Mouse (Mus musculus) embryo, embryonic 10.5 days (tissue): ENCODE measurements around the gene Zfp719.

ENCODE experiments used
- DNase-seq: peaks from one replicate; pipeline ENCODE4 v3.0.0-alpha.2; 2015; ENCODE audit warnings: low spot score

Gene Zfp719

GRCm38 (mm10) chr7:43607743-43608287, 28.4 kb downstream of the Zfp719 start:
- DNase-seq = no peak

- DNase-seq = no peak
These were observed 29.0 kb downstream of the Zfp719 start for GRCm38 (mm10) chr7:43608316-43608824.

DNA sequence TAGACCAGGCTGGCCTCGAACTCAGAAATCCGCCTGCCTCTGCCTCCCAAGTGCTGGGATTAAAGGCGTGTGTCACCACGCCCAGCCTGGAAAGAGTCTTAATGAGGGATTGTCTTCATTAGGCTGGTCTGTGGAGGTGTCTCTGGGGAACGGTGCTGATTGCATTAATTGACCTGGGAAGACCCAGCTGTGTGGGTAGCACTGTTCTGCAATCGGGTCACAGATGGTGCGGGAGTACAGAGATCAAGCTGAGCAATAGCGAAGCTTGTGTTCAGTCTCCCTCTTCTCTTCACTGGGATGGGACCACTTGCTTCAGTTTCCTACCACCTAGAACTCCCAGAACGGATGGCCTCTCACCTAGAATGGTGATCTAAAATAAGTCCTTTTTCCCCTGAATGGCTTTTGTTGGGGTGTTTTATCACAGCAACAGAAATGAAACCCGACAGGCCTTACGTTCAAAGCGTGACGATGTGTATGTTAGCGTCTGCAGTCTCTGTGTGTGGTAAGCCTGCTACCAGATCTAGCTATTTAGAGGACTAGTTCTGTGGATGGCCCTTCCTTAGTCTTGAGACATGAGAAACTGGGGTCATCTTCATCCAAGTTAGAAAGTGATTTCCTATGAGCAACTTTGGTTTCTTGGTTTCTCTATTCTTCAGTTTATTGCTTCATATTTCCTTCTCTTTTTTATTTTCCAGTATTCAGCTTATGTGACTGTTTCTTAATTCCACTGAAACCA, 34.6 kb downstream of the Zfp719 start:
- no peak for DNase-seq

DNA sequence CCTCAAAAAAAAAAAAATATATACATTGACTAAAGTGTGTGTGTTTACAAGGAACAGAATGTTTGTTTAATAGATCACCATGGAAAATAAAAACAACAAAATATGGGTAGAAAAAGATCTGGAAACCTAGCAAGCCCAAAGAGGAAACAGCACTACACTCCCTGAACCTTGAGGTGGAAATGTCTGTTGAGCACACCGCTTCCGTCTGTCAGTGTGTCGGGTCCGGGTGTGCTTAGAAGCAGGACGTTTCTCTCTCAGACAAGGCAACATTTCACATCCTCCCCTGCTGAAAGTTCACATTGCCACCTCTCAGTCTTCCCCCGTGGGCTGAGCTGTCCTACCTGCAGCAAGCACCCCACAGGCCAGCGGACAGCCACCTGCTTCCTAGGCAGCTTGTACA, 43.5 kb downstream of the Zfp719 start:
- DNase-seq = no peak

DNA sequence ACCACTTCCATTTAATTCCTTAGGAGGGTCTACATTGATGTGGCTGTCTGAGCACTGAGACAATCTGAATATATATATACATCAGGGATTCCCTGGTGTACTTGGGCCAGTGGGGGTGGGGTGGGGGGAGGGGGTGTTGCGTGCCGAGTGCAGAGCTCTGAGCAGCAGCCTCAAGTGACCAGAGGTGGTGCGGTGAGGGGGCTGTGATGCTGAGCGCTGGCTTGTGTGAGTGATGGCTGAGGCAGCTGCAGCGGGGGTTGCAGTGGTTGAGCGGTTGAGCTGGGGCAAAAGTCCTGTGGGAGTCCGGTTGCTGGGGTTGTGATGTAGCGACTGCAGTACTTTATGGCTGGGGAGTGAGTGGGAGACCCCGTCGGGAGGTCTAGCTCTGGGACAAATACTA, 44.4 kb downstream of the Zfp719 start:
- peak; percentile 30 for DNase-seq

DNA sequence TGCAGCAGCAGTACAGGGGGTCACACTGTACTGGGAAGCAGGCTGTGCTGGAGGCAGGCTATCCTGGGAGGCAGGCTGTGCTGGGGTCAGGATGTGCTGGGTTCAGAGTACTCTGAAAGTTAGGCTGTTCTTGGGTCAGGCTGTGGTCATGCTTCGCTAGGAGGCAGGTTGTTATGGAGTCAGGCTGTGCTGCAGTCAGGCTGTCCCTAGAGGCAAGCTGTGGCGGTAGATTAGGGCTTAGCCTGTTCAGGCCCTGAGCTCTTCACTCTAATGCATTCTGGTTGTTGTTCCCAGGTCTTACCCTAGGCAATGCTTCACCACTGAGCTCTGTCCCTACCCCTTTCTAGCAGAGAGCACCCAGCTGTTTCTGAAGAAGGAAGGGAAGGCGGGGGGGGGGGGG, 45.7 kb downstream of the Zfp719 start:
- no peak for DNase-seq

- DNase-seq = no peak
These were observed 46.5 kb downstream of the Zfp719 start for GRCm38 (mm10) chr7:43625794-43626422.

DNA sequence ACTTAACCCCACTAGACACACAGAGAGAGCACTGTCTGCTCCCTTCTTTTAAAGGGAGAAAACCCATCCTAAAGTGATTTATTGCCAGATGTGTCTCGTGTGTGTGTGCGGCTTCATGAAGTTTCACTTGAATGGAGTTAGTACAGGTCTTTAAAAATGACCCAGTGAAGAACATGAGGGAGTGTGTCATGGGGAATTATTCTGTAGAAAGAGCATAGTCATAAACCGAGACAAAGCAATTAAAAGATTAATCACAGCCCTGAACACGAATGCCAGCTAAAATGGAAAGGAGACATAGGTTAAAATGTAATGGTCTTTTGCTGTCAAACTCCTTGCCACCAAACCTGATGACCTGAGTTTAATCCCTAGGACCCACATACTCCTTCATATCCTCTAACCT, 54.5 kb downstream of the Zfp719 start:
- DNase-seq = no peak

DNA sequence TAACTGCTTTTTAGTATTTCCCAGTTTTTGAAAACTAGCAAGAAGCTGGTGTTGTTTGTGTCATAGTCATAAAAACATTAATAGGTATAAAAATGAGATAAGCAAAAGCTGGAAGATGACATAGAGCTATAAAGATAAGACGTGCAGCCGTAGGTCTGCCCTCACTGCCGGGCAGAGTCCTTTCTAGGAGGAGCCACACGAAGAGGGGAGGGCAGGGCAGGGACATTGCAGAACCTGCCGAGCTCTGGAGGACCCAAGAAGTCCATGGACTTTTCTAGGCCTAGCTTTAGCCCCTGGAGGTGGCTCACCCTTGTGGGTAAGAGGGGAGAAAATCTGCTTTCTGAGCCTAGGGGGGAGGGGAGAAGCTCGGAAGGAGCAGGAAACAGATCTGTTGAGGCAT, 55.1 kb downstream of the Zfp719 start, which contains the start of gene Ceacam18:
TSS of gene Ceacam18 (plus strand) at position 208 of the 400 bp plus-strand sequence.
- DNase-seq = no peak

- no peak for DNase-seq
These were observed 56.8 kb downstream of the Zfp719 start for GRCm38 (mm10) chr7:43636194-43636593.

- DNase-seq = no peak
These were observed 57.7 kb downstream of the Zfp719 start for GRCm38 (mm10) chr7:43637118-43637517.

GRCm38 (mm10) chr7:43642587-43642986, 63.2 kb downstream of the Zfp719 start:
- DNase-seq = no peak
